Mouse (Mus musculus) liver, postnatal 0 days (tissue): ENCODE measurements at regions not wholly inside any gene's neighbourhood (a gene's known extent, or its start where the extent isn't known, plus 50 kb on each side); places are given as distances from the start of the nearest gene placed in this dataset.

ENCODE experiments used
- ATAC-seq: fragments of 200-750 bp; cut with Nextera tagmentation; 2 replicates; pipeline ENCODE4 v1.8.0; 2017; ENCODE audit warnings: mild to moderate bottlenecking, moderate library complexity
- DNase-seq: peaks from one replicate; pipeline ENCODE4 v3.0.0-alpha.2; 2016
- H3K27ac ChIP-seq: fragments of 300-500 bp; sonication (generic); 2 replicates; pipeline ENCODE4 v1.5.1; 2014; ENCODE audit warnings: antibody characterized with exemption, moderate library complexity, mild to moderate bottlenecking, low read depth
- H3K27me3 ChIP-seq: fragments of 300-500 bp; sonication (generic); 2 replicates; pipeline ENCODE4 v1.6.1; 2014; ENCODE audit warnings: low read length, control low read depth, mixed read lengths; ENCODE audit not compliant: insufficient read depth
- H3K36me3 ChIP-seq: fragments of 300-500 bp; sonication (generic); replicated peaks from 2 replicates; pipeline ENCODE4 v1.6.1; 2014; ENCODE audit warnings: mild to moderate bottlenecking, control low read depth, low read length, moderate library complexity, mixed read lengths; ENCODE audit not compliant: insufficient read depth
- H3K4me1 ChIP-seq: fragments of 300-500 bp; sonication (generic); 2 replicates; pipeline ENCODE4 v1.6.1; 2014; ENCODE audit warnings: antibody characterized with exemption, mild to moderate bottlenecking, control low read depth; ENCODE audit not compliant: insufficient read depth
- H3K4me2 ChIP-seq: fragments of 300-500 bp; sonication (generic); 2 replicates; pipeline ENCODE4 v1.6.1; 2014; ENCODE audit warnings: low read depth, mild to moderate bottlenecking, low read length, moderate library complexity, mixed read lengths
- H3K4me3 ChIP-seq: fragments of 300-500 bp; sonication (generic); 2 replicates; pipeline ENCODE4 v1.5.1; 2014; ENCODE audit warnings: low read depth, low read length
- H3K9ac ChIP-seq: fragments of 300-500 bp; sonication (generic); replicated peaks from 2 replicates; pipeline ENCODE4 v1.6.1; 2014; ENCODE audit warnings: mild to moderate bottlenecking, moderate library complexity
- H3K9me3 ChIP-seq: fragments of 300-500 bp; sonication (generic); 2 replicates; pipeline ENCODE4 v1.6.1; 2016; ENCODE audit warnings: mild to moderate bottlenecking, control low read depth, low read length, mixed read lengths
- CTCF ChIP-seq: sonication (generic); IDR thresholded peaks from 2 replicates; pipeline ENCODE4 v1.5.1; 2016; ENCODE audit warnings: antibody characterized with exemption, low read depth
- EP300 ChIP-seq: IDR thresholded peaks from 2 replicates; pipeline ENCODE4 v1.6.1; 2016; ENCODE audit warnings: antibody characterized with exemption, low read depth, mild to moderate bottlenecking
- WGBS: fragments of 180-500 bp; shearing (Covaris S2); extraction: QIAGEN DNeasy Blood & Tissue Kit; methylation state at CpG from one replicate; pipeline ENCODE4 v1.1.7; 2014; ENCODE audit not compliant: insufficient replicate concordance; 5-methylcytosine and 5-hydroxymethylcytosine counted together

DNA sequence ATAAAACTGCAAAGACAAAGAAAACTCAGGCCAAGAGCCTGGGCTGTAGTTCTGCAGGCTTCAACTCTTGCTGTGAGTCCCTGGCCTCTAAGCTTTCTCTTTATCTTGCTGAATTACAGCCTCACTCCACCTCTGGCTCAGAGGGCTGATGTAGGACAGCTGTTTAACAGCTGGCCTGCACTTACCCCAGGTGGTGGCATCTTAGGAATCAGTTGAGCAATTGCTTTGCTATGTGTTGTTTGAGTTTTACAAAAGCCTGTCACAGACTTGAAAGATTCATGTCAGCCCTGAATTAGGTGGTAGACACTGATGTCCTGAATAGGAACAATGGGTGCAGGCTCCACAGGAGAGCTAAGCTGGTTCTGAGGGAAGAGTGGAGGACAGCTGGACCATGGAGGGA is 53.6 kb upstream of the Lclat1 start:
- no peak overlapping the region for H3K9ac ChIP-seq
- ATAC-seq (no peak), DNase-seq (no peak)
- H3K4me1 ChIP-seq: no peaks in the 10 kb centered on the region
- H3K27me3 ChIP-seq: no peaks in the 10 kb centered on the region
- H3K4me3 ChIP-seq: no peak overlapping the region
- peak overlapping the region; percentile 34 for H3K27ac ChIP-seq
- H3K36me3 ChIP-seq: no peaks in the 10 kb centered on the region
- TF ChIP-seq EP300 (no peak), CTCF (no peak)
- no peaks in the 10 kb centered on the region for H3K9me3 ChIP-seq
- H3K4me2 ChIP-seq: no peak overlapping the region

- TF ChIP-seq CTCF (no peak), EP300 (no peak)
- H3K9me3 ChIP-seq: no peaks in the 10 kb centered on the region
These were observed 52.6 kb upstream of the Lclat1 start for GRCm38 (mm10) chr17:73055197-73055596.

DNA sequence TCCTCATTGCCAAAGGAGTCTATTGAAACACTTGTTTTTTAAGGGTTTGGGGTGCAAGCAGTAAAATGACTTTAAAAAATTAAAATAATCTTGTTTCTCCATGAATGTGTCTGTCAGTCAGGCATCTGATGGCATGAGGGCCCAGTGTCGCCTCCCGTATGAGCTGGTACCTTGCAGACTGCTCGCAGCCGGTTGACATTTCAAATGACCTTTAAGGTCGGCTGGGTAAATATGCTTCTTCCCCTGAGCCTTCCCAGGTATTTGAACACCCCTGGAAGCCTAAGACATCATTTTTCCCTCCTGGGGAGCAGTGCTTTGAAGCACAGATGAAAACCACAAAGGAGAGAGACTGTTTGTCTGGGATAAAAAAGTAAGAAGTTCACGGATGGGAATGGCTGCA is 52.2 kb upstream of the Lclat1 start:
- no peak for ATAC-seq
- no peaks in the 10 kb centered on the region for H3K27me3 ChIP-seq
- H3K9ac ChIP-seq: no peak overlapping the region
- no peak for TF ChIP-seq CTCF
- no peak for TF ChIP-seq EP300
- WGBS: 58% methylated on average over 6 of the region's 6 CpGs
- no peaks in the 10 kb centered on the region for H3K4me1 ChIP-seq
- H3K27ac ChIP-seq: no peak overlapping the region
- H3K4me2 ChIP-seq: no peak overlapping the region
- no peaks in the 10 kb centered on the region for H3K9me3 ChIP-seq
- no peak overlapping the region for H3K4me3 ChIP-seq
- DNase-seq: no peak
- no peaks in the 10 kb centered on the region for H3K36me3 ChIP-seq

More at GRCm38 (mm10) chr17:73055197-73055596, 52.6 kb upstream of the Lclat1 start:
- H3K4me1 ChIP-seq: no peaks in the 10 kb centered on the region
- H3K9ac ChIP-seq: no peak overlapping the region
- H3K27ac ChIP-seq: no peak overlapping the region
- WGBS: 60% methylated on average over 3 of the region's 3 CpGs
- no peak for DNase-seq
- ATAC-seq: no peak
- no peak overlapping the region for H3K4me3 ChIP-seq
- H3K36me3 ChIP-seq: no peaks in the 10 kb centered on the region
- no peaks in the 10 kb centered on the region for H3K27me3 ChIP-seq
- no peak overlapping the region for H3K4me2 ChIP-seq

- H3K36me3 ChIP-seq: no peaks in the 10 kb centered on the region
- no peak overlapping the region for H3K4me3 ChIP-seq
- H3K9ac ChIP-seq: no peak overlapping the region
- H3K9me3 ChIP-seq: no peaks in the 10 kb centered on the region
- TF ChIP-seq CTCF (no peak), EP300 (no peak)
- H3K27me3 ChIP-seq: no peaks in the 10 kb centered on the region
- no peaks in the 10 kb centered on the region for H3K4me1 ChIP-seq
- H3K27ac ChIP-seq: no peak overlapping the region
- H3K4me2 ChIP-seq: no peak overlapping the region
- ATAC-seq (no peak), DNase-seq (no peak)
- WGBS: 85% methylated on average over 2 of the region's 2 CpGs
These were observed 51.2 kb upstream of the Lclat1 start for GRCm38 (mm10) chr17:73056616-73057015.
